Mouse (Mus musculus): ENCODE measurements around the gene Tifa. TPM values are rescaled to one million over a fixed set of nuclear protein-coding genes. Genes with fewer than 3 reads are reported as not detected.

Tifa gene
- polyA plus RNA-seq, 1 experiment from 2014 or later = 2.9 TPM

- Histone ChIP-seq H3K36me3 (no peaks in the 10 kb centered on the region), H3K9me3 (no peaks in the 10 kb centered on the region), H3K27ac (replicated peaks) (no peak overlapping the region), H3K27me3 (no peaks in the 10 kb centered on the region), H3K4me3 (no peak overlapping the region), H3K4me1 (replicated peaks) (no peaks in the 10 kb centered on the region), H3K4me2 (no peak overlapping the region), H3K9ac (no peak overlapping the region)
- ATAC-seq (ENCODE audit: low FRiP score, low read depth) = no peak
- 85% methylated on average over 3 of the region's 3 CpGs for WGBS
These were observed 90.4 kb downstream of the Tifa start for GRCm38 (mm10) chr3:127879968-127880367.

GRCm38 (mm10) chr3:127881684-127882083 is 92.1 kb downstream of the Tifa start:
- ATAC-seq (ENCODE audit: low FRiP score, low read depth) = no peak
- no peak overlapping the region for H3K27ac ChIP-seq (replicated peaks)
- no peaks in the 10 kb centered on the region for H3K9me3 ChIP-seq
- no peaks in the 10 kb centered on the region for H3K4me1 ChIP-seq (replicated peaks)
- H3K9ac ChIP-seq = no peak overlapping the region
- H3K4me2 ChIP-seq = no peak overlapping the region
- 55% methylated on average over 2 of the region's 2 CpGs for WGBS
- H3K4me3 ChIP-seq = no peak overlapping the region
- H3K36me3 ChIP-seq = no peaks in the 10 kb centered on the region
- H3K27me3 ChIP-seq = no peaks in the 10 kb centered on the region

Other genes starting within 250 kb of the Tifa start
- gene Larp7, start 236.5 kb upstream of the Tifa start, polyA plus RNA-seq (2015; fragmentation: Nextera tagmentation; extraction: Ambion mirVana) = 27.5 and 31.7 TPM in 2 replicates
- 4.2 and 4.5 TPM in 2 replicates for gene Zgrf1, start 236.3 kb upstream of the Tifa start, polyA plus RNA-seq (2015; fragmentation: Nextera tagmentation; extraction: Ambion mirVana)
- 6.7 and 17.7 TPM in 2 replicates for gene Neurog2, start 156.7 kb upstream of the Tifa start, polyA plus RNA-seq (2015; fragmentation: Nextera tagmentation; extraction: Ambion mirVana)
- gene Alpk1, start 9.3 kb upstream of the Tifa start, polyA plus RNA-seq (2015; fragmentation: Nextera tagmentation; extraction: Ambion mirVana) = 0.68 and 0.71 TPM in 2 replicates
- gene Ap1ar, start 47.7 kb downstream of the Tifa start, polyA plus RNA-seq (2015; fragmentation: Nextera tagmentation; extraction: Ambion mirVana) = 90.4 and 104 TPM in 2 replicates
- gene Fam241a, start 106.5 kb downstream of the Tifa start, polyA plus RNA-seq (2015; fragmentation: Nextera tagmentation; extraction: Ambion mirVana) = 7.0 and 8.7 TPM in 2 replicates